Mouse (Mus musculus): ENCODE data around the gene Cyb561d2. TPM values are rescaled to one million over a fixed set of nuclear protein-coding genes. Genes with fewer than 3 reads are reported as not detected.

The Cyb561d2 gene
- total and polyA plus RNA-seq, 3 experiments = 37.8 to 38.1 TPM; not detected in 1

DNA sequence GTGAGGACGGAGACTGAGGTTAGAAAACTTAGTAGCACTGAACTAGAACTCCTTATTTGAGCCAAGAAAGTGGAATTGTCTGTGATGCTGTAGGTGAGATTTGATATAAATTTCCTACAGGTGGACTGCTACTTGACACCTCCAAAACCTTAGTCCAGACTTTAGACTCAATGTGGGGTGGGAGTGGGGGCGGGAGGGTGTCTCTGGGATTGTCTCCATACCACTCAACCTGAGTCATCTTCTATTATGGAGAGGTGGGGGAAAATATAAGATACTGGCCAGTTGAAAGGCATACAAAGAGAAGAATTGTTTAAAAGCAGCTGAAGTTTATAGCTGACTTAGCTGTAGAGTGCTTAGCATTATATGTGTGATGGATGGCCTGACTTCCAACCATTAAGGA is 13.7 kb upstream of the Cyb561d2 start:
- 0 out of 2 replicates have a peak, but pooled peaks have one; percentile 22 for TF ChIP-seq CHD1 (IDR thresholded peaks at IDR 0.05; ENCODE audit: low read depth, low read length)
- no peak for TF ChIP-seq KAT2A (conservative IDR thresholded peaks at IDR 0.05; ENCODE audit: low read depth, low read length)
- DNase-seq (ENCODE audit: low read depth, low spot score) = no peak
- peaks cover 35% of the 10 kb centered on the region for H3K79me2 ChIP-seq (ENCODE audit: control insufficient read depth, insufficient read depth, low read length, poor library complexity)
- peak overlapping the region; percentile 94 for H3K9ac ChIP-seq (ENCODE audit: control insufficient read depth, low read depth, low read length, poor library complexity, severe bottlenecking)
- H3K9me3 ChIP-seq (replicated peaks; ENCODE audit: insufficient read depth, low read length) = no peaks in the 10 kb centered on the region
- H3K27ac ChIP-seq (ENCODE audit: control insufficient read depth, low read depth, low read length) = peak overlapping the region; percentile 90
- peaks cover 10 to 29% of the 10 kb centered on the region in 2 experiments; a peak in 3 of 4 replicates for H3K36me3 ChIP-seq (ENCODE audit: control insufficient read depth in 1 of 2, insufficient read depth in 2 of 2, low read length in 2 of 2)
- peaks cover 10 to 33% of the 10 kb centered on the region in 2 experiments for H3K4me1 ChIP-seq (ENCODE audit: control insufficient read depth in 1 of 2, insufficient read depth in 2 of 2, low read length in 2 of 2)
- peak overlapping the region; percentile 82 to 91 for H3K4me3 ChIP-seq (ENCODE audit: control insufficient read depth in 1 of 2, insufficient read depth in 1 of 2, low read depth in 2 of 2, low read length in 2 of 2)
- H3K27me3 ChIP-seq (ENCODE audit: control insufficient read depth in 1 of 2, insufficient read depth in 2 of 2, low read length in 2 of 2) = no peaks in the 10 kb centered on the region

- no peaks in the 10 kb centered on the region for H3K9me3 ChIP-seq (replicated peaks; ENCODE audit: insufficient read depth, low read length)
- H3K36me3 ChIP-seq (ENCODE audit: control insufficient read depth in 1 of 2, insufficient read depth in 2 of 2, low read length in 2 of 2) = peaks cover 7 to 29% of the 10 kb centered on the region in 2 experiments; a peak in 3 of 4 replicates
- H3K4me1 ChIP-seq (ENCODE audit: control insufficient read depth in 1 of 2, insufficient read depth in 2 of 2, low read length in 2 of 2) = peaks cover 10 to 33% of the 10 kb centered on the region in 2 experiments
- peaks cover 35% of the 10 kb centered on the region for H3K79me2 ChIP-seq (ENCODE audit: control insufficient read depth, insufficient read depth, low read length, poor library complexity)
- DNase-seq (ENCODE audit: low read depth, low spot score) = peak; percentile 84
- H3K9ac ChIP-seq (ENCODE audit: control insufficient read depth, low read depth, low read length, poor library complexity, severe bottlenecking) = peak overlapping the region; percentile 94
- TF ChIP-seq KAT2A (conservative IDR thresholded peaks at IDR 0.05; ENCODE audit: low read depth, low read length) = no peak
- TF ChIP-seq RCOR1 (IDR thresholded peaks at IDR 0.05; ENCODE audit: low read depth, low read length) = peak; percentile 55; the same call in 1 of the 2 replicates
- peak; percentile 25; the same call in 1 of the 2 replicates for TF ChIP-seq SIN3A (IDR thresholded peaks at IDR 0.05; ENCODE audit: low read length)
- no peak for TF ChIP-seq SMC3 (IDR thresholded peaks at IDR 0.05; ENCODE audit: low read depth, low read length)
- TF ChIP-seq USF2 (IDR thresholded peaks at IDR 0.05; ENCODE audit: borderline replicate concordance in 1 of 2, insufficient read depth in 1 of 2, low read depth in 1 of 2, low read length in 2 of 2) = no peak
- no peak for TF ChIP-seq ZMIZ1 (IDR thresholded peaks at IDR 0.05; ENCODE audit: low read depth, low read length)
- no peak for TF ChIP-seq EP300 (IDR thresholded peaks at IDR 0.05; ENCODE audit: low read depth in 1 of 2, low read length in 2 of 2)
- no peak for TF ChIP-seq UBTF (IDR thresholded peaks at IDR 0.05; ENCODE audit: borderline replicate concordance, insufficient read depth, low read depth, low read length)
- peak overlapping the region; percentile 90 for H3K27ac ChIP-seq (ENCODE audit: control insufficient read depth, low read depth, low read length)
- H3K4me3 ChIP-seq (ENCODE audit: control insufficient read depth in 1 of 2, insufficient read depth in 1 of 2, low read depth in 2 of 2, low read length in 2 of 2) = peak overlapping the region; percentile 82 to 91
- no peaks in the 10 kb centered on the region for H3K27me3 ChIP-seq (ENCODE audit: control insufficient read depth in 1 of 2, insufficient read depth in 2 of 2, low read length in 2 of 2)
These were observed 13.1 kb upstream of the Cyb561d2 start for GRCm38 (mm10) chr9:107555031-107555457.

GRCm38 (mm10) chr9:107554319-107554825 is 12.4 kb upstream of the Cyb561d2 start:
- Histone ChIP-seq H3K9me3 (replicated peaks; ENCODE audit: insufficient read depth, low read length) (no peaks in the 10 kb centered on the region), H3K36me3 (ENCODE audit: control insufficient read depth in 1 of 2, insufficient read depth in 2 of 2, low read length in 2 of 2) (peaks cover 3 to 29% of the 10 kb centered on the region in 2 experiments; a peak in 3 of 4 replicates), H3K4me1 (ENCODE audit: control insufficient read depth in 1 of 2, insufficient read depth in 2 of 2, low read length in 2 of 2) (peaks cover 10 to 33% of the 10 kb centered on the region in 2 experiments), H3K79me2 (ENCODE audit: control insufficient read depth, insufficient read depth, low read length, poor library complexity) (peaks cover 35% of the 10 kb centered on the region), H3K27me3 (ENCODE audit: control insufficient read depth in 1 of 2, insufficient read depth in 2 of 2, low read length in 2 of 2) (no peaks in the 10 kb centered on the region), H3K27ac (ENCODE audit: control insufficient read depth, low read depth, low read length) (peak overlapping the region; percentile 90), H3K4me3 (ENCODE audit: control insufficient read depth in 1 of 2, insufficient read depth in 1 of 2, low read depth in 2 of 2, low read length in 2 of 2) (peak overlapping the region; percentile 82 to 91), H3K9ac (ENCODE audit: control insufficient read depth, low read depth, low read length, poor library complexity, severe bottlenecking) (peak overlapping the region; percentile 94)
- peak; percentile 99 for DNase-seq (ENCODE audit: low read depth, low spot score)
- TF ChIP-seq USF1 (IDR thresholded peaks at IDR 0.05; ENCODE audit: low read depth, low read length) (0 out of 2 replicates have a peak, but pooled peaks have one; percentile 25), ETS1 (IDR thresholded peaks at IDR 0.05; ENCODE audit: low read depth, low read length) (peak; percentile 82), BHLHE40 (IDR thresholded peaks at IDR 0.05; ENCODE audit: borderline replicate concordance, low read depth, low read length) (peak; percentile 28; the same call in 1 of the 2 replicates), MAZ (IDR thresholded peaks at IDR 0.05; ENCODE audit: low read depth, low read length) (no peak; the same call in 1 of the 2 replicates), POLR2AphosphoS2 (IDR thresholded peaks at IDR 0.05; ENCODE audit: low read length) (peak; percentile 95), TCF12 (IDR thresholded peaks at IDR 0.05; ENCODE audit: low read depth, low read length) (peak; percentile 68; the same call in 1 of the 2 replicates), HCFC1 (IDR thresholded peaks at IDR 0.05; ENCODE audit: low read depth, low read length) (peak; percentile 78), E2F4 (IDR thresholded peaks at IDR 0.05; ENCODE audit: borderline replicate concordance, low read depth, low read length) (no peak; the same call in 1 of the 2 replicates), USF2 (IDR thresholded peaks at IDR 0.05; ENCODE audit: borderline replicate concordance in 1 of 2, insufficient read depth in 1 of 2, low read depth in 1 of 2, low read length in 2 of 2) (no peak), ZKSCAN1 (IDR thresholded peaks at IDR 0.05; ENCODE audit: low read depth, low read length) (no peak), SMC3 (IDR thresholded peaks at IDR 0.05; ENCODE audit: low read depth, low read length) (no peak), CTCF (IDR thresholded peaks at IDR 0.05 in 2 of 3, conservative IDR thresholded peaks at IDR 0.05 in 1 of 3; ENCODE audit: control insufficient read depth in 1 of 3, insufficient read depth in 1 of 3, low read depth in 2 of 3, low read length in 3 of 3, poor library complexity in 1 of 3, severe bottlenecking in 1 of 3) (no peak), MYC (IDR thresholded peaks at IDR 0.05; ENCODE audit: low read depth, low read length) (peak; percentile 73), GATA1 (IDR thresholded peaks at IDR 0.05; ENCODE audit: low read depth, low read length) (no peak), NELFE (IDR thresholded peaks at IDR 0.05; ENCODE audit: low read depth, low read length) (peak; percentile 94), SIN3A (IDR thresholded peaks at IDR 0.05; ENCODE audit: low read length) (peak; percentile 76), EP300 (IDR thresholded peaks at IDR 0.05; ENCODE audit: low read depth in 1 of 2, low read length in 2 of 2) (peak in 1 of 2 experiments; percentile 67; a peak in 1 of 4 replicates), UBTF (IDR thresholded peaks at IDR 0.05; ENCODE audit: borderline replicate concordance, insufficient read depth, low read depth, low read length) (no peak)

Data from MEL (cell line).